Mouse (Mus musculus) embryo, embryonic 9.5 days (tissue): ENCODE measurements around the gene 4930544D05Rik.

Experiments used
- DNase-seq: peaks from one replicate; pipeline ENCODE4 v3.0.0-alpha.2; 2017; ENCODE audit errors: extremely low spot score

4930544D05Rik gene

DNA sequence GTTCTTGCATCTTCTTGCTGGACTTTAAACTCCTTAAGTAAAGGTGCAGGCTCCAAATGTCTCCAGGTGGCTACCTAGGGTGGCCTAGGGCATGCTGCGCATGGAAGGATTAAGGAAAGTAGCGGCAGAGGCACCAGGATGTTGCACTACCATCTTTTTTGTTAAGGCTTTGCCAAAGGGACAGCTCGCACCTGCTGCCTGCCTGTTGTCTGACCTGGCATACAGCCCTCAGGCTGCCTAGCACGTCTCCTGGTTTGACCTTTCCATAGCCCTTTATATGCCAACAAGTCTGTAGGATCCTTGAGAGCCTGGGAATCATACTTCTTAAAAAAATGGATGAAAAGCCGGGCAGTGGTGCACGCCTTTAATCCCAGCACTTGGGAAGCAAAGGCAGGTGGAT, 27.4 kb downstream of the 4930544D05Rik start:
- no peak for DNase-seq

DNA sequence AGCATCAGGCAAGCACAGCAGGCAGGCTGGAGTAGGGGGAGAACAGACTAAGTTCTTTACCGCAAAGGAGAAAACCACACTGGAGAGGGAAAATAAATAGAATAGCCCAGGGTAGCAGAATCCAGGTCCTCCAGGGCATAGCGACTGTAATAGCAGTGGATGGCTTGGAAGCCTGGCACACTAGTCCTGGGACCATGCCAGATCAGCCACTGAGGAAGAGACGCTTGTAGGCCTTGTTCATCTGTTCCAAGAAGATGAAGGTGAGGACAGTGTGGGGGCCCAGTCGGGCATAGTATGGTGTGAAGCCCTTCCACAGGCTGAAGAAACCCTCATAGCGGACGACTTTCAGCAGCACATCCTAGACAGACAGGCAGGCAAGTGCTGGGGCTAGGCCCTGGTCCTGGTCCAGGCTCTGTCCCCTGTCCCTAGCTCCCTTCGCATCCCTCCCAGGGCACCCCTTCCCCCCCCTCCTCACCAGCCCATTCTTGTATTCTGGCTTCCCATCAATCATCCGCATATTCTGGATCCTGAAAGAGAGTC, 29.0 kb downstream of the 4930544D05Rik start:
- DNase-seq = no peak

DNA sequence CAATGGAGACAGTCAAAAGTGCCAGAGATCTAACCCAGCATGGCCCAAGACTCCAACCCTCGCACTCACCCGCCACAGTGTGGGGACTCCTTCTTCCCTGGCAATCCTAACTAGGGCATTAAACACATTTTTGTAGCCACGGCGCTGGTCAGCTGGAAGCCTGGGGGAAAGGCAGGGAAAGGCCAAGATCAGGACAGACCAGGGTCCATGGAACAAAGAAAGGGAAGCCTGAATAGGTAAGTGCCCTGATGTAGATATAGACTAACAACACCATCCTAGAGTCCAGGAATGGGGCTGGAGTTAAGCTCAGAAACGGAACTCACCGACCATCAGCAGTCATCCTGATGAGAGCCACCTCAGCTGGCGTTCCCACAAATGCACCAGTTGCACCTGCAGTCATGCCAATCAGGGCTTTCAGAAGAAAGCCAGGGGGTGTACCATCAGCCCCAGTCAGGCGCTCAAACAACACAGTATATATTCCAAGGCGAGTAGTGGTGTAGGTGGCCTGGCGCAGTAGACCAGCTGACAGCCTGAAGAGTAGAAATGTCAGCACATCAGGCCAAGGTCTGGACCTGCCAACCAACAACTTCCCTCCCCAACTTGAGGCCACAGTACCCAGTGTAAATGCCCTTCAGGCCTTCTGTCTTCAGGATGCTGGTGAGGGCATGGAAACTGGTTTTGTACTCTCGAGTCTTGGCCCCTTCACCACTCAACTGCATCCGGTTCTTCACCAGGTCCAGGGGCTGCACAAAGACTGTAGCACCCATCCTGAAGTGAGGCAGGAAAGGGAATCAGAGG, 30.0 kb downstream of the 4930544D05Rik start:
- no peak for DNase-seq

- no peak for DNase-seq
These were observed 30.6 kb downstream of the 4930544D05Rik start for GRCm38 (mm10) chr11:70646259-70646555.

DNA sequence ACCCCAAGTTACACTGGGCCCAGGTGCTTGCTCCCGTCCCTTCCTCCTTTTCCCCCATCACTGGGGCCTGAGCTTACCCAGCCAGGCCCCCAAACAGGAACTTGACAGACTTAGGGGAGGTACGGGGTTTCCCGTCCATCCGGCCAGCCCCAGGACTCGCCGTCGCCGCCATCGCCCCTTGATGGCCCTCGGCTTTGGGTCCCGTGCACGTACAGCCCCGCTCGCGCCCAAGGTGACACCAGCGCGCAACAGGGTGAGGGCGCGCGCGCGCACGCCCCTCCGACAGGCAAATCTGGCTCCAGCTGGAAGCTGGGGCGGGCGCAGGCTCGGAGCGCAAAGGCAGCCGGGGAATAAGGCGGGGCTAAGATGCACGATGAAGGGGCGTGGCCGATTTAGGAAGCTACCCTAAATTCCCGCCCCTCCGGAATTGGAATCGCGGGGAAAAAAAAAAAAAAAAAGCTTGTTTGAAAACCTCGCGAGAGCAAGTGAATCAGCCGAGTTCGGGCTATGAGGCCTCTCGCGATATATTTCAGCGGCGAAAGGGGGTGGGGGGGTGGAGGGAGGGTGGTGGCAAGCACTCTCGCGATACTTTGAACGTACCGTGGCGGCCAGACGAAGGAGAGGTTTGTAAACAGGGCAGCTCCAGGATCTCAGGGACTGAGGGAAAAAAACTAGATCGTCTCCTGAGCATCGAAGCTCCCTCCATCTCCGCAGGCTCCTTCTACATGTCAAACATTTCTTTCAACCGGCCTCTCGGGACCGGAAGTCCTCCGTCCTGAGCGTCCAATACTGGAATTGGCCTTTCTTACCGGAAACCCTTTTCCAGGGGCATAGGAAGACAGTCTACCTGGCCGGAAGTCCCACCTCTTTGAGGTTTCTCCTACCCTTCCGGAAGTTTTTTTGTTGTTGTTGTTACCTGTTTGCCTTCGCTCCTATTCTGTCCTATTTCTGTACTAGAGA, 31.3 kb downstream of the 4930544D05Rik start, which contains the start of the genes Rnf167 and Slc25a11:
Rnf167 (plus strand) TSS at position 545 of the 960 bp plus-strand sequence.
Slc25a11 (minus strand) TSS at position 789 of the 960 bp plus-strand sequence.
- DNase-seq = peak; percentile 99

- DNase-seq = no peak
These were observed 32.2 kb downstream of the 4930544D05Rik start for GRCm38 (mm10) chr11:70647716-70648420.

DNA sequence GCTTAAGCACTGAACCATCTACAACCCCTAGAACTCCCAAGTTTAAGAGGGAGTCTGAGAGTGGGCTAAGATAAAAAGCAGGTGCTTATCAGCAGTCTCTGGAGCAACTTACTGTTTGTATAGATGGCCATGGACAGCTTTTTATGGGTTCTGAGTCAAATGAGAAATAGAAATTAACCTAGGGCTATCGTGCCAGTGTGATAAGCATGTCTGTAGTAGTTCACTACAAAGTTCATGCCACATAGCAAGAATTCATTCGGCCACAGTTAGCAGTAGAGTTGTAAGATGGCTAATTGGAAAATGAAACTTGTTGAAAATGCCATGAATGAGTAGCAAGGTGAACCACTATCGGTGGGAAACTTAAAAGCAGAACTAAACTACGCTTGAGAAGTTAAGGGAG, 32.9 kb downstream of the 4930544D05Rik start:
- DNase-seq = no peak

DNA sequence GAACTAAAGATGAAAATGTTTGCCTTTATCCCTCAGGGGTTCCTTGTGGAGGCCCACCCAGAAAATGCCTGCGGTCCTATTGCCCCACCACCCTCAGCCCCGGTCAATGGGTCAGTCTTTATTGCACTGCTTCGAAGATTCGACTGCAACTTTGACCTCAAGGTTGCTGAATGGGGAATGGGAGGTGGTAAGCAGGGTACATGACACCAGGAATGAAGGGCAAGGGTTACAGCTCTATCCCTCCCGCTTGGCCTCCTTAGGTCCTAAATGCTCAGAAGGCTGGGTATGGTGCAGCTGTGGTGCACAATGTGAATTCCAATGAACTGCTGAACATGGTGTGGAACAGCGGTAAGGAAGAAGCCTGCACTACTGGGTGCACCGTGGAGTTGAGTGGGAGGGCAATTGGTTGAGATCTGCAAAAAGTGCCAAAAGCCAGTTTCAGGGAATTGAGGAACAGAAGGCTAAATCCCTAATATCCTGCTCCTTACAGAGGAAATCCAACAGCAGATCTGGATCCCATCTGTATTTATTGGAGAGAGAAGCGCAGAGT, 33.6 kb downstream of the 4930544D05Rik start:
- no peak for DNase-seq

GRCm38 (mm10) chr11:70650322-70651175, 34.9 kb downstream of the 4930544D05Rik start:
- no peak for DNase-seq

DNA sequence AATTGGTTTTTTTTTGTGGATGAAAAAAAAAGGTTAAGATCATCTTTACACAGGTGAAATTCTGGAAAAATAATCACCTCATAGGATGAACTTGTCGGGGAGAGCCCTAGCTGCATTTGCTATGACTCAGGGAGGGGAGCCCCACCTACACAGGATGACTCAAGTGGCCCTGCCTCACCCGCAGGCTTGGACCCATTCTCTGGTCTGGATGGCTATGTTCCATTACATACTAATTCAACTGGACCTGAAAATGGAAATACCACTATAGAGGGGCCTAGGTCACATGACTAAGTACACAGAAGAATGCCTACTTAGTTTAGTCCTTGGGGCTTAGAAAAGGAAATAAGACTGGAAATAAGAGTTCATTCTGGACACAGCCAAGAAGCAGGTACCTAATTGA, 35.7 kb downstream of the 4930544D05Rik start:
- no peak for DNase-seq

- no peak for DNase-seq
These were observed 36.6 kb downstream of the 4930544D05Rik start for GRCm38 (mm10) chr11:70652029-70652883.

- DNase-seq = no peak
These were observed 37.3 kb downstream of the 4930544D05Rik start for GRCm38 (mm10) chr11:70652884-70653344.

DNA sequence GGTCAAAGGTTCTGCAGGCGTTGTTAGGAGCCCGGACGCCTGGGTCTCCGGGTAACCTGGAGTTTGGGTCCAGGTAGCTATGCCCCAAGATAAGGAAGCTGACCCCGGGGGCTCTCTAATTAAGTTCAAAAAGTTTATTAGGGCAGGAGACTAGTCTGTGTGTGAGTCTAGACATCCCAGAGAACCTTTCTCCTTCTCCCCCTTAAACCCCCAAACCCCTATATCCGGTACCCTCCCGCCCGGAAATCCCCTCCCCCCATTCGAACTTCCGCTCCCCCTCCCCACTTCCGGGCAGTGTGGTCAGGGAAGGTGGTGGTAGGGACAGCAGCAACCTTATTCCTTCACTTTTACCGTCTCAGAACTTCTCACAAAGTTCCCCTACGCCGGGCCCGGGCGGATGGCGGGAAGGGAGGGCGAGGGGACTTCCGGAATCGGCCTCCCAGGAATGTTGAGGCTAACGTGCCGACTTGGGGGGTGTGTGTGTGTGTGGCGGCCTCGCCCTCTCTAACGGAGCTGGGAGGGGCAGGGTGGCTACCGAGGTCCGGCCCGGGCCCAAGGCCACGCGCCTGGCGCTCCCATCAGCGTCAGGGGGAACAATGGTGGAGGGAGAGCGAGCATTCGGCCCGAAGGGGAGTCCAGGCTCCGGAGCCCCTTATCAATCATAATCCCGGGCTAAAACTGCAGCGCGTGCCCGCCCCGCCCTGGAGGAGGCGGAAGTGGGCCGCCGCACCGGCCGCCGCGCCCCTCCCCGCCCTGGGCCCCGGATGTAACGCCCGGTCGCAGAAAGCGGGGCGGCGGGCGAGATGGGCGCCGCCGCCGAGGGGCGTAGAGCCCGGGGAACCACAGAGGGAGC, 37.9 kb downstream of the 4930544D05Rik start:
- peak; percentile 88 for DNase-seq

- peak; percentile 85 for DNase-seq
These were observed 38.7 kb downstream of the 4930544D05Rik start, which contains the start of gene Pfn1 for GRCm38 (mm10) chr11:70654198-70654922. Pfn1 (minus strand) TSS chr11:70654644.

DNA sequence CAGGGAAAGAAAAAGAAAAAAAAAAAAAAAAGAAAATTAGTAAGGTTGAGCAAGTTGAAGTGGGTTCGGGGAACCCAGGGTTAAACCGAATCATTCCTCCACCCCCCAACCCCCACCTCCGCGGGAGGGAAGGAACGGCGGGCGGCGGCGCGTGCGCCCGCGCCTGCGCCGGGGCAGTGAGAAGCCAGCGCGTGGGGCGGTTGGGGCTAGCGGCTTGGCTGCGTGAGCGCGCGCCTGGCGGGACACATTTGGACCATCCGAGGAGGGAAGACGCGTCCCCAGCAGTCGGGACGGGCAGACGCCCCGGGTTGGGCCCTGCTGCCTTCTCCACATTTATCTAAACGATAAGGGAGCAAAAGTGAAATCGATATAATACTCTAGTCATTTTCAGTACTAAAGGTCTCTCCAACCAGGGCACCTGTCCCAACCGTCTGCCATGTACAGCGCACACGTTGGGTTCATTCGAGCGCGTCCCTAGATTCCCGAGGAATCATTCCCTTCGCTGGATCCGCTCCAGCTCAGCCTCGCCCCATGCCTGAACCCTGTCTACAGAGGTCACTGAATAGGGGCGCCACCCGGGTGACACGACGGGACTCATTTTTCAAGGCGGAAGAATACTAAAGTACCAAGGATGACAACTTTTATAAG, 39.4 kb downstream of the 4930544D05Rik start:
- DNase-seq = peak; percentile 85

DNA sequence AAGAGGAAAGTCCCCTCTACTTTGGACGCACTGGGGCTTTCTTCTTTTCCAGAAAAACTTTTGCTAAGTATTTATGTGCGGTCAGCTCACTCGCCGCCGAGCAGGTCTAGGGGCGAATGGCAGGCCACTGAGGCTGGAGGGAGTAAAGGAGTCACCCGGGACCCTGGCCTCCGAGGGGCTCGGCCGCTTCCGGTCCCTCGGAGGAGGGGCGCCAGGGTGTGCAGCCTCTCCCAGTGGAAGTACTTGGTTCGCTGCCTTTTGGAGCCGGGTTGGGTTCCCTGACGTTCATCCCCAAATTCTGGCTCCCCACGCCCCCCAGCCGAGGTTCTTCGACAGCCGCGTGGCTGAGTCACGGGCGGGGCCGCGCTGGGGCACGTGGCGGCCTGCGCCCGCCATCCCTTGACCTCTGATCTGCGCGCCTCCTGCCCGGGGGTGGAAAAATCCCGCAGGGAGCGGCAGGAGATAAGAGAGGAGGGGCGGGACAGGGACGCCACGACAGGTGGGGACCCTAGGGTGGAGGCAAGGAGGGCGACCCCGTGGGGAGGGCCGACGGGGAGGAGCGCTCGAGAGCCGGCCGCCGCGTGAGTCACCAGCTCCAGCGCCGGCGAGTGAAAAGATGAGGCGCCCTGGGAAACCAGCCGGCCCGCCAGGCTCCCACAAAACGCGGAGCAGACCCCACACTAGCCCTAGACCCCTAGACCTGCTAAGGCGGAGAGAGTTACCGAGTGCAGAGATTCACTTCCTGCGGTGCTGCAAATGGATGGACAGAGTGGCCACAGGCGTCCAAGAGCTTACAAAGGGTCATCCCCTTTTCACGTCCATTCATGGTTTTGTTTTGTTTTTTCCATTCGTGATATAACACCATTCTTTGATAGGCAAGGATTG, 40.2 kb downstream of the 4930544D05Rik start:
- peak; percentile 82 for DNase-seq
